Mouse (Mus musculus) testis, adult 2 months (tissue): Measurements from ENCODE around the gene Plekhd1.

ENCODE experiments used
- CTCF ChIP-seq: fragments of 200-500 bp; IDR thresholded peaks from 2 replicates; pipeline ENCODE4 v1.5.1; 2012; ENCODE audit warnings: low read depth, mild to moderate bottlenecking, inconsistent platforms, low read length, moderate library complexity; ENCODE audit not compliant: control insufficient read depth, insufficient read depth, insufficient replicate concordance
- POLR2A ChIP-seq: fragments of 200-500 bp; IDR thresholded peaks from 2 replicates; pipeline ENCODE4 v1.6.1; 2012; ENCODE audit warnings: low read depth, mild to moderate bottlenecking, inconsistent platforms, low read length, moderate library complexity; ENCODE audit not compliant: control insufficient read depth

- TF ChIP-seq CTCF = no peak
- no peak for TF ChIP-seq POLR2A
Measured at GRCm38 (mm10) chr12:80658661-80659060, 33.7 kb upstream of the Plekhd1 start.
